Mouse (Mus musculus): ENCODE data around the gene Dop1b.

DNA sequence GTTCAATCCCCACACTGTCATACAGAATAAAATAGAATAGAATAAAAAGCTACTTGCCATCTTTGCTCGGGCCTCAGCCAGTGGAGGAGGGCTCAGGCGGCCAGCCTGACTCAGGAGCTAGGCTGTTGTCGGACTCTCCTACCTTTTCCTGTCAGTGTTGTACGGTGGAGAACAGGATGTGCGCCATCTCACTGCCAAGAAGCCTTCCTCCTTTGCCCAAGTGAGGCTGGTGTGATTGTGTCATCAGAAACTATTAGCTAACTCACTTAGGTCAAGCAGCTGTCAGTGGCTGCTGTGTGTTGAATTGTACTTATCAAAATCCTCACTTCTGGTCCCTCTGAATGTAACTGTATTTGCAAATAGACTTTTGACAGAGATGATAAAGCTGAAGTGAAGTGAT, 10.1 kb downstream of the Dop1b start:
- no peak for TF ChIP-seq CTCF (IDR thresholded peaks at IDR 0.05; ENCODE audit: borderline replicate concordance, insufficient read depth, low read depth, low read length)
- no peak for TF ChIP-seq POLR2A (IDR thresholded peaks at IDR 0.05; ENCODE audit: borderline replicate concordance, insufficient read depth, low read length)

All from cerebellum, adult 2 months (tissue).